Mouse (Mus musculus) MEL (cell line): Measurements from ENCODE around the gene Agtr1a. TPM values are rescaled to one million over a fixed set of nuclear protein-coding genes. Genes with fewer than 3 reads are reported as not detected.

Source experiments
- DNase-seq: peaks from one replicate; pipeline ENCODE4 v3.0.0; 2011; ENCODE audit warnings: low read depth, low spot score
- H3K27ac ChIP-seq: 2 replicates; pipeline ENCODE4 v1.5.1; 2012; ENCODE audit warnings: low read depth, mild to moderate bottlenecking, control low read depth, low read length, moderate library complexity; ENCODE audit not compliant: control insufficient read depth
- H3K27me3 ChIP-seq, 2 experiments: fragments of 150-350 bp in 1 of 2; sonication (generic) in 1 of 2; 2 replicates each; pipeline ENCODE4 v1.6.1; 2012; ENCODE audit warnings: low read length in 2 of 2, mild to moderate bottlenecking in 2 of 2, improper control_type of control experiment in 1 of 2, moderate library complexity in 1 of 2; ENCODE audit not compliant: insufficient read depth in 2 of 2, control insufficient read depth in 1 of 2
- H3K36me3 ChIP-seq, 2 experiments: 2 replicates each; pipeline ENCODE4 v1.6.1; 2012 to 2014; ENCODE audit warnings: low read length in 2 of 2, improper control_type of control experiment in 1 of 2, inconsistent platforms in 1 of 2, mild to moderate bottlenecking in 1 of 2; ENCODE audit not compliant: insufficient read depth in 2 of 2, control insufficient read depth in 1 of 2
- H3K4me1 ChIP-seq, 2 experiments: fragments of 150-350 bp in 1 of 2; sonication (generic) in 1 of 2; 2 replicates each; pipeline ENCODE4 v1.6.1; 2012; ENCODE audit warnings: low read length in 2 of 2, improper control_type of control experiment in 1 of 2, mild to moderate bottlenecking in 1 of 2; ENCODE audit not compliant: insufficient read depth in 2 of 2, control insufficient read depth in 1 of 2
- H3K4me3 ChIP-seq, 2 experiments: fragments of 150-350 bp in 1 of 2; sonication (generic) in 1 of 2; 2 replicates each; pipeline ENCODE4 v1.5.1; 2012; ENCODE audit warnings: low read depth in 2 of 2, low read length in 2 of 2, mild to moderate bottlenecking in 2 of 2, moderate library complexity in 2 of 2, control low read depth in 1 of 2, improper control_type of control experiment in 1 of 2; ENCODE audit not compliant: control insufficient read depth in 1 of 2, insufficient read depth in 1 of 2
- H3K79me2 ChIP-seq: 2 replicates; pipeline ENCODE4 v1.6.1; 2012; ENCODE audit warnings: mild to moderate bottlenecking, low read length, moderate library complexity; ENCODE audit not compliant: control insufficient read depth, poor library complexity, insufficient read depth
- H3K9ac ChIP-seq: 2 replicates; pipeline ENCODE4 v1.6.1; 2012; ENCODE audit warnings: low read depth, mild to moderate bottlenecking, control low read depth, low read length, moderate library complexity; ENCODE audit not compliant: control insufficient read depth, poor library complexity, severe bottlenecking
- H3K9me3 ChIP-seq: fragments of 150-350 bp; sonication (generic); replicated peaks from 2 replicates; pipeline ENCODE4 v1.6.1; 2012; ENCODE audit warnings: mild to moderate bottlenecking, low read length, improper control_type of control experiment, moderate library complexity; ENCODE audit not compliant: insufficient read depth
- BHLHE40 ChIP-seq: IDR thresholded peaks from 2 replicates; pipeline ENCODE4 v1.6.1; 2012; ENCODE audit warnings: low read depth, mild to moderate bottlenecking, inconsistent platforms, low read length, improper control_type of control experiment, borderline replicate concordance
- CHD1 ChIP-seq: IDR thresholded peaks from 2 replicates; pipeline ENCODE4 v1.6.1; 2012; ENCODE audit warnings: low read depth, mild to moderate bottlenecking, inconsistent platforms, low read length, improper control_type of control experiment
- E2F4 ChIP-seq: IDR thresholded peaks from 2 replicates; pipeline ENCODE4 v1.6.1; 2011; ENCODE audit warnings: low read depth, low read length, improper control_type of control experiment, borderline replicate concordance
- EP300 ChIP-seq, 2 experiments: IDR thresholded peaks; 2 replicates each; pipeline ENCODE4 v1.6.1; 2011; ENCODE audit warnings: improper control_type of control experiment in 2 of 2, low read length in 2 of 2, low read depth in 1 of 2, mild to moderate bottlenecking in 1 of 2
- GATA1 ChIP-seq: IDR thresholded peaks from 2 replicates; pipeline ENCODE4 v1.6.1; 2011; ENCODE audit warnings: low read depth, low read length, improper control_type of control experiment
- JUND ChIP-seq: IDR thresholded peaks from 2 replicates; pipeline ENCODE4 v1.6.1; 2011; ENCODE audit warnings: low read depth, mild to moderate bottlenecking, improper control_type of control experiment, low read length
- KAT2A ChIP-seq: conservative IDR thresholded peaks from 2 replicates; pipeline ENCODE4 v1.6.1; 2012; ENCODE audit warnings: low read depth, low read length, improper control_type of control experiment, inconsistent platforms
- MAFK ChIP-seq: IDR thresholded peaks from 2 replicates; pipeline ENCODE4 v1.6.1; 2011; ENCODE audit warnings: low read depth, mild to moderate bottlenecking, low read length, improper control_type of control experiment, borderline replicate concordance
- MAZ ChIP-seq: IDR thresholded peaks from 2 replicates; pipeline ENCODE4 v1.6.1; 2012; ENCODE audit warnings: low read depth, mild to moderate bottlenecking, inconsistent platforms, low read length, improper control_type of control experiment
- MYB ChIP-seq: IDR thresholded peaks from 2 replicates; pipeline ENCODE4 v1.6.1; 2011; ENCODE audit warnings: mild to moderate bottlenecking, low read depth, low read length, improper control_type of control experiment
- NELFE ChIP-seq: IDR thresholded peaks from 2 replicates; pipeline ENCODE4 v1.6.1; 2011; ENCODE audit warnings: low read depth, low read length, improper control_type of control experiment
- NRF1 ChIP-seq: IDR thresholded peaks from 2 replicates; pipeline ENCODE4 v1.6.1; 2014; ENCODE audit warnings: low read depth, mild to moderate bottlenecking, inconsistent platforms, low read length, improper control_type of control experiment, moderate library complexity; ENCODE audit not compliant: poor library complexity, insufficient read depth, severe bottlenecking
- POLR2A ChIP-seq, 2 experiments: IDR thresholded peaks; 2 replicates each; pipeline ENCODE4 v1.6.1; 2011 to 2012; ENCODE audit warnings: low read length in 2 of 2, mild to moderate bottlenecking in 2 of 2, control low read depth in 1 of 2, improper control_type of control experiment in 1 of 2, low read depth in 1 of 2, moderate library complexity in 1 of 2; ENCODE audit not compliant: control insufficient read depth in 1 of 2, insufficient read depth in 1 of 2, poor library complexity in 1 of 2
- POLR2AphosphoS2 ChIP-seq: IDR thresholded peaks from 2 replicates; pipeline ENCODE4 v1.6.1; 2011; ENCODE audit warnings: low read length, improper control_type of control experiment
- RCOR1 ChIP-seq: IDR thresholded peaks from 2 replicates; pipeline ENCODE4 v1.6.1; 2012; ENCODE audit warnings: low read depth, mild to moderate bottlenecking, inconsistent platforms, low read length, improper control_type of control experiment
- SIN3A ChIP-seq: IDR thresholded peaks from 2 replicates; pipeline ENCODE4 v1.6.1; 2012; ENCODE audit warnings: low read length, improper control_type of control experiment, inconsistent platforms
- TAL1 ChIP-seq: IDR thresholded peaks from 2 replicates; pipeline ENCODE4 v1.6.1; 2012; ENCODE audit warnings: mild to moderate bottlenecking, inconsistent platforms, low read length, moderate library complexity, mixed read lengths
- USF2 ChIP-seq, 2 experiments: IDR thresholded peaks; 2 replicates each; pipeline ENCODE4 v1.6.1; 2011 to 2012; ENCODE audit warnings: improper control_type of control experiment in 2 of 2, low read length in 2 of 2, borderline replicate concordance in 1 of 2, inconsistent platforms in 1 of 2, low read depth in 1 of 2, mild to moderate bottlenecking in 1 of 2; ENCODE audit not compliant: insufficient read depth in 1 of 2
- ZC3H11A ChIP-seq: IDR thresholded peaks from 2 replicates; pipeline ENCODE4 v1.6.1; 2012; ENCODE audit warnings: low read depth, mild to moderate bottlenecking, inconsistent platforms, low read length, improper control_type of control experiment
- ZMIZ1 ChIP-seq: IDR thresholded peaks from 2 replicates; pipeline ENCODE4 v1.6.1; 2012; ENCODE audit warnings: low read depth, mild to moderate bottlenecking, inconsistent platforms, low read length, improper control_type of control experiment, moderate library complexity
- polyA plus RNA-seq, 2 experiments: library from polyadenylated mRNA; stranded (reverse) in 1 of 2; unstranded in 1 of 2; fragments of >175 nt in 1 of 2; fragments of >200 nt in 1 of 2; gene quantifications; 2 replicates each; pipeline versions ENCODE4 v1.2.1 to v1.2.4; 2012; ENCODE audit warnings: low replicate concordance in 2 of 2, low read depth in 1 of 2; ENCODE audit not compliant: insufficient read length in 2 of 2, insufficient read depth in 1 of 2, missing spikeins in 1 of 2
- total RNA-seq: library from RNA; depleted of rRNA; stranded (reverse); fragments of 300-350 nt; gene quantifications from 2 replicates; pipeline ENCODE4 v1.2.3, GENCODE M21; 2012

The Agtr1a gene
- total and polyA plus RNA-seq, 3 experiments, result 2.7 to 3.0 TPM; not detected in 1

DNA sequence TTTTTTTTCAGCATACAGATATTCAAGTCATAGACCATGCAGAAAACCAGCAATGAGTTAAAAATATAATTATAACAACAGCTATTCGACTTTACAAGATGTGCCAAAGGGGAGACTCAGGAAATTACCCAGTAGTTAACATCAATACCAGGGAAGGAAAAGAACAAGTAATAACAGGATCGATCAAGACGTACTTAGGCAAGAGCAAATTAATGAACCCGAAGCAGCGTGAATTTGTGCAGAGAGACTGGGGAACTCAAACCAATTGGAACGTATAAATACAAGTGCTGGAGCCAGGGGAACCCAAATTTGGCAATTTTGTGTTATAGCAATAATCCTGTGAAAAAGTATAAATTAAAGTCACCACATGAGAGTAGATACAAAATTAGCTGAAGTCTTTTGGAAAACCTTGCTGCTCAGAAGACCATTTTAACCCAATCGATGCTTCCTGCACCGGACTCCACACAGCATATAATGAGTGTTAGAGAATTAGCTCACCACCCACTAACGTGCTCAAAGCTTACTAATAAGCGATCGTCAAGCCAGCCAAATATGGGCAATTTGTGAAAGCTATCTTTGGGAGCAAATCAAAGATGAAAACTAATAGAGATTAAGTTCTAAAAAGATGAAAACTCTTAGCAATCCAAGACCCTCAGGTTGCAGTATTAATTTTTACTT is 11.4 kb upstream of the Agtr1a start:
- no peaks in the 10 kb centered on the region; a peak in 1 of 4 replicates for H3K4me1 ChIP-seq
- H3K4me3 ChIP-seq, result no peak overlapping the region
- no peaks in the 10 kb centered on the region for H3K79me2 ChIP-seq
- H3K27ac ChIP-seq, result no peak overlapping the region
- H3K36me3 ChIP-seq, result no peaks in the 10 kb centered on the region
- no peaks in the 10 kb centered on the region; a peak in 1 of 4 replicates for H3K27me3 ChIP-seq
- H3K9me3 ChIP-seq, result no peaks in the 10 kb centered on the region; the same call in 1 of the 2 replicates
- DNase-seq, result no peak
- no peak for TF ChIP-seq USF2 (IDR thresholded peaks at IDR 0.05; ENCODE audit: borderline replicate concordance in 1 of 2, insufficient read depth in 1 of 2, low read depth in 1 of 2, low read length in 2 of 2)
- no peak for TF ChIP-seq NRF1
- no peak for TF ChIP-seq JUND
- no peak for TF ChIP-seq CHD1
- TF ChIP-seq EP300 (IDR thresholded peaks at IDR 0.05; ENCODE audit: low read depth in 1 of 2, low read length in 2 of 2), result no peak
- TF ChIP-seq BHLHE40, result no peak
- TF ChIP-seq SIN3A, result no peak
- TF ChIP-seq ZC3H11A, result no peak
- TF ChIP-seq NELFE, result no peak
- TF ChIP-seq POLR2AphosphoS2, result no peak
- no peak for TF ChIP-seq ZMIZ1
- no peak for TF ChIP-seq E2F4
- no peak for TF ChIP-seq MYB
- no peak for TF ChIP-seq MAFK
- TF ChIP-seq POLR2A (IDR thresholded peaks at IDR 0.05; ENCODE audit: control insufficient read depth in 1 of 2, insufficient read depth in 1 of 2, low read depth in 1 of 2, low read length in 2 of 2, poor library complexity in 1 of 2), result no peak
- no peak overlapping the region for H3K9ac ChIP-seq

DNA sequence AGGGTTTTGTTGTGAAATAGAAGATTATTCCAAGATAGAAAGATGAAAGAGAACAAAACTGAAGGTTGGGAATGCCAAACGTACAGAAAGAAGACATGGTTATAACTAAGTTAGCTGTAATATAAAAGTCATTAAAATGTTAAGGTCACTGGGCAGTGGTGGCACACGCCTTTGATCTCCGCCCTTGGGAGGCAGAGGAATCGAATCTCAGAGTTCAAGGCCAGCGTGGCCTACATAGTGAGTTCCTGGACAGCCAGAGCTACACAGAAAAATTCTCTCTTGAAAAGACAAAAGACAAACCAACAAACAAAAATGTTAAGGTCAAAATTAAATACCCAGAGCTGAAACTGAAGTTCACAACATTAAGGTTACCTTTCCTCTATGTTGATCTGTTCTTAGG is 5.2 kb upstream of the Agtr1a start:
- DNase-seq, result no peak
- Histone ChIP-seq H3K4me3 (no peak overlapping the region), H3K4me1 (peaks cover 16% of the 10 kb centered on the region in 2 experiments), H3K9ac (no peak overlapping the region), H3K9me3 (no peaks in the 10 kb centered on the region; the same call in 1 of the 2 replicates), H3K79me2 (no peaks in the 10 kb centered on the region), H3K27ac (no peak overlapping the region), H3K27me3 (no peaks in the 10 kb centered on the region), H3K36me3 (peaks cover 0 to 29% of the 10 kb centered on the region in 2 experiments; a peak in 2 of 4 replicates)
- no peak for TF ChIP-seq KAT2A
- no peak for TF ChIP-seq TAL1
- TF ChIP-seq MAZ, result no peak
- no peak for TF ChIP-seq GATA1
- no peak for TF ChIP-seq ZC3H11A
- no peak for TF ChIP-seq RCOR1
